Mouse (Mus musculus) brain, embryonic 14.5 days (tissue): ENCODE data around the gene Spint3.

Source experiments
- CTCF ChIP-seq: fragments of 200-500 bp; IDR thresholded peaks from 2 replicates; pipeline ENCODE4 v1.5.1; 2012; ENCODE audit warnings: inconsistent platforms, mild to moderate bottlenecking, moderate library complexity, borderline replicate concordance; ENCODE audit not compliant: insufficient read depth, insufficient read length; ENCODE audit errors: extremely low read depth
- POLR2A ChIP-seq: fragments of 200-500 bp; IDR thresholded peaks from 2 replicates; pipeline ENCODE4 v1.6.1; 2012; ENCODE audit warnings: mild to moderate bottlenecking, inconsistent platforms, borderline replicate concordance; ENCODE audit not compliant: poor library complexity, insufficient read depth, insufficient read length, severe bottlenecking; ENCODE audit errors: extremely low read depth

DNA sequence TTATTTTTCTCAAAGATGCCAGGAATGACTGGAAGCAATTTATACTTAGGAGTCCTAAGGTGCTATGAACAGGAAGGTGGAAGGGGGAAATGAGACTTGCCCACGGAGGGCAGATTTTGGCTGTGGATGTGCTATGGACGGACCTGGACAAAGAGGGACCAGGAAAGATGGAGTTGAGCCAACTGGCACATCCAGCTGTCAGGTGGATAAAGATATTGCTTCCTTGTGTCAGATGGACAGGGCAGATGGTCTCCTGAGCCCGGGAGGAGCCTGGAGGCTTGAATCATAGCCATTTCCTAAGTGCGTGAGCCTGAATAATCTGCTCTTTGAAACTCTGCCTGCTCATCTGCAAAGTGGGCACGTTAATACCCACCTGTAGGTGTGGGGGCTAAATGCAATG is 8.9 kb downstream of the Spint3 start:
- TF ChIP-seq CTCF, result no peak
- TF ChIP-seq POLR2A, result no peak
